Comparison of ENCODE assay signal across 8 mouse cellular contexts in the genomic region with DNA sequence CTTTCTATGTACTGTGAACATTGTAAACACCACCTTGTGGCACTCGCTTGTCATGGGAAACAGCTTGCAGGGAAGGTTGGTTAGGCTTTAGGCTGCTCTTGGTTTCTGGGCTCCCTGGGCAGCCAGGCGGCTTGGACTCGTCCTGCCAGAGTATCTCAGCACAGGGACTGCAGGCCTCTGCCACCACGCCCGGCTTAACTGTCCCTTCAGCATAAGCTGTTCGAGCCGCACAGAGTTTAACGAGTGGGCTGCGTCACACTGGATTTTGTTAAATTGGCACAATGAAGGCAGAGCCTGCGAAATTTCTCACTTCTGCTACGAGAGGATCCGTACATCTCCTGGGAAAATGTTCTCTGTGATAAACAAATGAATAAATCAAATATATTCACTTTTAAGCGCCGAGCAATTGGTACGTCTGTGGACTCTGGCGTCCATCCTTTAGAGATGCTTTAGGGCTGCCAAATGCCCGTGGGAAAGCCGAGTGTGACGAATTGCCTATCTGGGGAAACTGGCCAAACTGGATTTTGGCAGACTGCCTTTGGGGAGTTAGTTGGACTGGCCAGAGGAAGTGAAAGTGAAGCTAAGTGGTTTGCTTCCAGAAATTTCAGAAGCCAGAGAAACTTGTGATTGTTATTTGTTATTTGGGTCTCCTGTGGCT.
DNase-seq lines count a peak whose midpoint lies in the region; ATAC-seq lines count a peak whose summit lies in the region.

No protein-coding gene starts in this region.

- H3K4me3 ChIP-seq in embryonic facial prominence, embryonic 15.5 days (replicated peaks) = no peak overlapping the region
- H3K4me3 ChIP-seq in macrophage (ENCODE audit: inconsistent target) = no peak overlapping the region

- intact Hi-C loops in heart, postnatal 36 days (cut with DNase I) = loop anchor here (5.0 kb wide), 1 partner anchor 176 kb away; no protein-coding TSS in a partner anchor

- H3K79me2 ChIP-seq in macrophage (ENCODE audit: inconsistent target) = no peaks in the 10 kb centered on the region

- H3K27ac ChIP-seq in embryonic facial prominence, embryonic 15.5 days (replicated peaks) = peak overlapping the region; percentile 55
- peak overlapping the region; percentile 62 for H3K27ac ChIP-seq in macrophage

- DNase-seq in right cerebral cortex, adult 18-20 months = peak; percentile 40
- no peak for DNase-seq in right cerebral cortex, postnatal 25 days
- peak; percentile 72 to 76 for DNase-seq in heart, postnatal 36 days
- peak; percentile 64 to 70 for DNase-seq in layer of hippocampus, postnatal 10 days (ENCODE audit: low spot score in 2 of 2)
- DNase-seq in urinary bladder, postnatal 25 days (ENCODE audit: low spot score) = peak; percentile 61
- no peak for DNase-seq in natural killer cell, adult 2 months (ENCODE audit: low spot score in 2 of 2)

- H3K4me2 ChIP-seq in embryonic facial prominence, embryonic 15.5 days (replicated peaks) = peak overlapping the region; percentile 8; the same call in 1 of the 2 replicates

- 55% methylated on average over 19 of the region's 19 CpGs for WGBS in embryonic facial prominence, embryonic 15.5 days
- 37% methylated on average over 18 of the region's 19 CpGs for WGBS in macrophage (ENCODE audit: missing documents)

- H3K36me3 ChIP-seq in embryonic facial prominence, embryonic 15.5 days = no peaks in the 10 kb centered on the region
- H3K36me3 ChIP-seq in macrophage (ENCODE audit: inconsistent target) = no peaks in the 10 kb centered on the region

- peaks cover 26% of the 10 kb centered on the region for H3K4me1 ChIP-seq in embryonic facial prominence, embryonic 15.5 days

- ATAC-seq in embryonic facial prominence, embryonic 15.5 days (ENCODE audit: insufficient number of reproducible peaks, low FRiP score, low TSS enrichment, low read depth) = no peak

- H3K9me3 ChIP-seq in embryonic facial prominence, embryonic 15.5 days (replicated peaks) = no peaks in the 10 kb centered on the region

- no peaks in the 10 kb centered on the region for H3K27me3 ChIP-seq in embryonic facial prominence, embryonic 15.5 days

- H3K9ac ChIP-seq in embryonic facial prominence, embryonic 15.5 days = no peak overlapping the region

Comparison
In these comparisons a context has a peak if more than half of its experiments do, and no peak if none do; other contexts are left out.
1. DNase-seq: peak in right cerebral cortex, adult 18-20 months (single experiment), heart, postnatal 36 days (2 of 2), layer of hippocampus, postnatal 10 days (2 of 2) and urinary bladder, postnatal 25 days (single experiment); none in right cerebral cortex, postnatal 25 days (single experiment) and natural killer cell, adult 2 months (0 of 2).